ENCODE assay signal across 17 mouse cellular contexts in the genomic region with DNA sequence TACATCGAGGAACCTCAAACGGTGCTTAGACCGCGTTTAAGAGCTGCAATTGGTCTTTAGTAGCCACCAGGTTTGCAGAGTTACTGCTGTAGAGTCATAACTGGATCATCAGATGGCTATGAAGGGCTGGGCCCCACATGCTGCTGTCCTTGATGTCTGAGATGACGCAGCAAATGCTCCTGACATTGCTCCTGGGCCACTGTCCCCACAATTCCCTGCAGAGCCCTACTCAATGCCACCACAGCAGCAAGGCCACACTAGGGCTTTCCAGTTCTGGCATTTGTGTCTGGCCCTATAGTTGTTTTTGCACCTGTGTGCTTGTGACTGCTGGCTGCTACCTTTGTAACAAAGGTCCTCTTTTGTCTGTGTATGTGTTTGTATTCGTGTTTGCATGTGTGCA. TPM values are rescaled to one million over a fixed set of nuclear protein-coding genes. Genes with fewer than 3 reads are reported as not detected.
"Had no signal": no experiment of that assay in that cellular context is flagged by ENCODE, and none has a peak within 500 bp of the region (broad histone marks: within the 10 kb centered on the region; RNA-seq: fewer than 3 reads in every experiment).

No protein-coding gene starts in this region.

- H3K4me3 ChIP-seq: lung, embryonic 15.5 days; midbrain, embryonic 10.5 days; midbrain, embryonic 15.5 days had no signal

- H3K27ac ChIP-seq: kidney, postnatal 0 days; lung, embryonic 15.5 days; macrophage; midbrain, embryonic 10.5 days; midbrain, embryonic 15.5 days; neural tube, embryonic 13.5 days had no signal

- DNase-seq: kidney, adult 11 months; kidney, adult 9 months; kidney, postnatal 36 days; layer of hippocampus, adult 9-11 months; layer of hippocampus, postnatal 36 days; lung, postnatal 14 days; retina, postnatal 1 day; right cerebral cortex, postnatal 4 days; spleen, adult 18-20 months; thymus, adult 18-20 months; thymus, postnatal 14 days had no signal

- ATAC-seq: midbrain, embryonic 15.5 days had no signal

- H3K27me3 ChIP-seq: lung, embryonic 15.5 days; midbrain, embryonic 15.5 days; neural tube, embryonic 13.5 days had no signal

- H3K9me3 ChIP-seq: lung, embryonic 15.5 days; midbrain, embryonic 10.5 days; midbrain, embryonic 15.5 days; neural tube, embryonic 13.5 days had no signal

RNA-seq across cellular contexts. Expression of a gene that starts 14.5 kb away (rescaled TPM):
- polyA plus RNA-seq: macrophage had no signal

RNA-seq across cellular contexts. Expression of a gene that starts 20.8 kb away (rescaled TPM):
- polyA plus RNA-seq: macrophage had no signal
